Mouse (Mus musculus): Measurements from ENCODE around the gene Olfr263. TPM values are rescaled to one million over a fixed set of nuclear protein-coding genes. Genes with fewer than 3 reads are reported as not detected.

Olfr263 gene
- polyA plus RNA-seq, 1 experiment, result not detected

DNA sequence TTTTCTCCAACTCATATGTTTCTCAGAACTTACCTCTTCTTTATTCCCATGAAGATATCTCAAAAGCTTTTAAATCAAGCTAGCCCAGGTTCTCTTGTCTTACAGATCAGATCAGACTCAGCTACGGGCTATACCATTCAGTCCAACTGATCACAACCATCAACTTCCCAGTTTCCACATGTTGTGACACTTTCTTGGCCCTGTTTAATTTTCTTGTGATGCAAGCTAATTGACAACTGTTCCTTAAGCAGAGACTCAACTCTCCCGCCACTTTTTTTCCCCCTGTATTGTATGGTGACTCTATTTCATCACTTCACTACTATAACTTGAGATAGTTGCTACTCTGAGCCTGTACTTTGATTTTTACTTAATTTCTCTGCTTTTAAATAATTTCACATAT is 32.2 kb downstream of the Olfr263 start:
- H3K36me3 ChIP-seq (ENCODE audit: control insufficient read depth, insufficient read depth, low read length), result no peaks in the 10 kb centered on the region
- H3K27me3 ChIP-seq (ENCODE audit: control insufficient read depth, insufficient read depth, low read length), result 0 out of 2 replicates have a peak, but pooled peaks cover 3% of the 10 kb centered on the region
- no peak for DNase-seq (ENCODE audit: low read depth in 1 of 2, low spot score in 2 of 2)
- H3K4me3 ChIP-seq (ENCODE audit: extremely low read depth, insufficient read depth, insufficient read length), result no peak overlapping the region
- no peak overlapping the region for H3K27ac ChIP-seq (ENCODE audit: insufficient read depth, low read length)
- 31% methylated on average over 2 of the region's 2 CpGs for WGBS
- no peaks in the 10 kb centered on the region for H3K4me1 ChIP-seq (ENCODE audit: control insufficient read depth, insufficient read depth, insufficient read length)
- TF ChIP-seq CTCF (IDR thresholded peaks at IDR 0.05; ENCODE audit: extremely low read depth, insufficient read depth, insufficient read length, insufficient replicate concordance) (no peak), POLR2A (IDR thresholded peaks at IDR 0.05; ENCODE audit: low read depth, low read length) (no peak)

DNA sequence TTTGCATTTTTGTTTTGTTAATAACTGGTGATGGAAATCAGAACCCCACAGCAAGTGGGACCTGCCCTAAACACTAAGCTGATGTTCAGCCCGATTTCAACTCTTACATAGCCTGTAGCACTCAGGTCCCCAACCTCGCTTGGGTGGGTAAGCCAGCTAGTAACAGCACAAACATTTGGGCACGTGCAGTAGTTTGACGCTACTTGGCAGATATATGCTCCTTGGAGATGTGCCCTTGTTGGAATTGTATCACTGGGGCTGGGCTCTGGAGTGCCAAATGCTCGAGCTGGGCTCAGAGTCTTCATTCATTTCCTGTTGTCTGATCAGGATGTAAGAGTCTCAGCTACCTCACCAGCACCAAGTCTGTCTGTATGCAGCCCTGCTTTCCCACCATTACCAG is 33.2 kb downstream of the Olfr263 start:
- 76% methylated on average over 5 of the region's 5 CpGs for WGBS
- no peak overlapping the region for H3K4me3 ChIP-seq (ENCODE audit: extremely low read depth, insufficient read depth, insufficient read length)
- H3K36me3 ChIP-seq (ENCODE audit: control insufficient read depth, insufficient read depth, low read length), result no peaks in the 10 kb centered on the region
- H3K4me1 ChIP-seq (ENCODE audit: control insufficient read depth, insufficient read depth, insufficient read length), result no peaks in the 10 kb centered on the region
- TF ChIP-seq CTCF (IDR thresholded peaks at IDR 0.05; ENCODE audit: extremely low read depth, insufficient read depth, insufficient read length, insufficient replicate concordance) (no peak), POLR2A (IDR thresholded peaks at IDR 0.05; ENCODE audit: low read depth, low read length) (no peak)
- H3K27me3 ChIP-seq (ENCODE audit: control insufficient read depth, insufficient read depth, low read length), result 0 out of 2 replicates have a peak, but pooled peaks cover 2% of the 10 kb centered on the region
- DNase-seq (ENCODE audit: low read depth in 1 of 2, low spot score in 2 of 2), result no peak
- H3K27ac ChIP-seq (ENCODE audit: insufficient read depth, low read length), result no peak overlapping the region

DNA sequence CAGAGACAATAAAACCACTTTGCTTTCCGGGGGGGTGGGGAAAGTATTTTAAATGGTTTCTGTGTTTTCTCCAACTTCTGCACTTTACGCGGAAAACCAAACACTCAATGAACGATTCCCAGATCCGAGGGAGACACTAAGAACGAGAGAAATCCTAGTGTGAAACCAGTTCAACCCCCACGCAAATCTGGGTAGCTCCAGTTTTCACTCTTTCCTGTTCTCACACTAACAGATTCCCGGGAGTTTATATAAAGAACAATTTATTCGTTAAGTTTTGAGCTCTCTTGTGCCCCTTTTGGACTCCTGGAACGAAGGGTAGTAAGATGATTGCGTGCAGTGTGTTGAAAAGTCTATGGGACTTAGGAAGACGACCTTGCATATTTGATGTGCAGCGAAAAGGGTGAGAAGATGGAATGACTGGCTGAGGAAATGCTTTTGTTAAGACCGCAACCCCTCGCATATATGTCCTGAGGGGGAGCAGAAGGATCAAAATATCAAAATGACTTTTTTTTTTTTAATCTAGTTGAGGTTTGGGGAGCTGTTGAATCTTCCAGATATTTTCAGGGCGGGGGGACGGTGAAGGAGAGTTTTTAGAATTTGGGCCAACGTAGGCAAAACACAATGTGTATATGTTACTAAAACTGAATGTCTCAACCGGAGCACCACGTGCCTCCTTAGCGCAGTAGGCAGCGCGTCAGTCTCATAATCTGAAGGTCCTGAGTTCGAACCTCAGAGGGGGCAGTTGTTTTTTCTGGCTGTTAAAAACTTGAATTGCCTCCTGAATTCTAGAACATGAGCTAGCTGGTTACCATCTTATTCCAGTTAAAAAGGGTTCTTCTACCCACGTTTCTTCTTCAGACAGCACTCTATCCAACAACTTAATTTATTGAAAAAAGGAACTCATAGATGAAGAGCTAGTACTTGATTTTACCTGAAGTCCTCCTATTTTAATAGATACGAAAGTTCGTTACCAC is 37.8 kb downstream of the Olfr263 start:
- DNase-seq (ENCODE audit: low read depth in 1 of 2, low spot score in 2 of 2), result peak; percentile 73 to 75
- no peak for TF ChIP-seq POLR2A (IDR thresholded peaks at IDR 0.05; ENCODE audit: low read depth, low read length)
- no peak for TF ChIP-seq CTCF (IDR thresholded peaks at IDR 0.05; ENCODE audit: extremely low read depth, insufficient read depth, insufficient read length, insufficient replicate concordance)
- Histone ChIP-seq H3K36me3 (ENCODE audit: control insufficient read depth, insufficient read depth, low read length) (no peaks in the 10 kb centered on the region), H3K4me1 (ENCODE audit: control insufficient read depth, insufficient read depth, insufficient read length) (peaks cover 2% of the 10 kb centered on the region; the same call in 1 of the 2 replicates), H3K27me3 (ENCODE audit: control insufficient read depth, insufficient read depth, low read length) (no peaks in the 10 kb centered on the region), H3K27ac (ENCODE audit: insufficient read depth, low read length) (no peak overlapping the region), H3K4me3 (ENCODE audit: extremely low read depth, insufficient read depth, insufficient read length) (peak overlapping the region; percentile 38)
- WGBS, result 1% methylated on average over 27 of the region's 27 CpGs

DNA sequence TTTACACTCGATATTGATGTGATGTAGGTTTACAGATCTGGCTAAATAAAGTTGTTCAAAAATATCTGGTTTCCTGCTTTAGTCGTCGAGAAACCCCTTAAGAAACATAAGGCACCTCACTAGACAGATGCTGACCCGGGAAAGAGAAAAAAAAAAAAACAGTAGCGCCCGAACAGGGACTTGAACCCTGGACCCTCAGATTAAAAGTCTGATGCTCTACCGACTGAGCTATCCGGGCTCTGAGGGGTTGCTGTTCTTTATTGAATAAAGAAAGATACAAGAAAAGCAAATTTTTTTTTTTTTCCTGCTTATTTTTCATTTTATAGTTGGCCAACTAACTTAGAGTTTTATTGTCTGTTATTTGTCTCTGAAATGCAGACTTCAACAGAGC is 38.5 kb downstream of the Olfr263 start:
- DNase-seq (ENCODE audit: low read depth in 1 of 2, low spot score in 2 of 2), result no peak
- H3K27ac ChIP-seq (ENCODE audit: insufficient read depth, low read length), result no peak overlapping the region
- no peaks in the 10 kb centered on the region for H3K36me3 ChIP-seq (ENCODE audit: control insufficient read depth, insufficient read depth, low read length)
- peaks cover 2% of the 10 kb centered on the region; the same call in 1 of the 2 replicates for H3K4me1 ChIP-seq (ENCODE audit: control insufficient read depth, insufficient read depth, insufficient read length)
- TF ChIP-seq POLR2A (IDR thresholded peaks at IDR 0.05; ENCODE audit: low read depth, low read length) (no peak), CTCF (IDR thresholded peaks at IDR 0.05; ENCODE audit: extremely low read depth, insufficient read depth, insufficient read length, insufficient replicate concordance) (no peak)
- H3K4me3 ChIP-seq (ENCODE audit: extremely low read depth, insufficient read depth, insufficient read length), result peak overlapping the region; percentile 38; the same call in 1 of the 2 replicates
- no peaks in the 10 kb centered on the region for H3K27me3 ChIP-seq (ENCODE audit: control insufficient read depth, insufficient read depth, low read length)
- WGBS, result 0% methylated on average over 8 of the region's 8 CpGs

DNA sequence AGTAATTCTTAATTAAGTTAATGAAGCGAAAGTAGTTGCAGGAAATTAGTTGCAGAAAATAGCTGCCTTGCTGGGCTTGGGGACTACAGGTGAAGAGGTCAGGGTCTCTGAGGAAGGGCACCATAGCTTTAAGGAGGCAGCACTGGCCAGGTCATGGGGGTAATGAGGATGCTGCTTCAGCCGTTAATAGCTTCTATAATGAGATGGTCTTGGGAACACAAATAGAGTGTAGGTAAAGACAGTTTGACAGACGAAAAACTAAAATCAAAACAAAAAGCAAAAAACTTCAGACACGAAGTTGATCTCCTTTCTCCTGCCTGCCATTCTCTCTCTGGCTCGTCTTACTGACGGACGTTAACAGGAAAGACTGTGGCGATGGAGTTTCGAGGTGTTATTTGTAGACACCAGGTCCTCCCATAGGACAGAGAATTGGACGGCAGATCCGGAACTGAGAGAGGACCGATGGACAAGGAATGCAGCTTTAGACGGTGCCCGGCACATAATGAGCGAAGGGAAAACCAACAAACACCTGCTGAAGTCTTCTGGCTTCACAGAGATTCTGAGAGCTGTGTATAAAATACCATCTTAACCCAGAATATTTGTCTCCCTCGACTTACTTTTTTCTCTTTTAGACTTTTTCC is 39.1 kb downstream of the Olfr263 start:
- WGBS, result 1% methylated on average over 16 of the region's 16 CpGs
- Histone ChIP-seq H3K4me3 (ENCODE audit: extremely low read depth, insufficient read depth, insufficient read length) (peak overlapping the region; percentile 67), H3K4me1 (ENCODE audit: control insufficient read depth, insufficient read depth, insufficient read length) (peaks cover 2% of the 10 kb centered on the region; the same call in 1 of the 2 replicates), H3K27ac (ENCODE audit: insufficient read depth, low read length) (peak overlapping the region; percentile 27; the same call in 1 of the 2 replicates), H3K27me3 (ENCODE audit: control insufficient read depth, insufficient read depth, low read length) (no peaks in the 10 kb centered on the region), H3K36me3 (ENCODE audit: control insufficient read depth, insufficient read depth, low read length) (no peaks in the 10 kb centered on the region)
- TF ChIP-seq POLR2A (IDR thresholded peaks at IDR 0.05; ENCODE audit: low read depth, low read length) (no peak), CTCF (IDR thresholded peaks at IDR 0.05; ENCODE audit: extremely low read depth, insufficient read depth, insufficient read length, insufficient replicate concordance) (no peak)
- DNase-seq (ENCODE audit: low read depth in 1 of 2, low spot score in 2 of 2), result no peak

- under 1% methylated on average over 14 of the region's 14 CpGs for WGBS
Measured at GRCm38 (mm10) chr13:21169121-21169656, 39.8 kb downstream of the Olfr263 start.

More at GRCm38 (mm10) chr13:21169121-21169656, 39.8 kb downstream of the Olfr263 start:
- no peak for DNase-seq (ENCODE audit: low read depth in 1 of 2, low spot score in 2 of 2)
- Histone ChIP-seq H3K27me3 (ENCODE audit: control insufficient read depth, insufficient read depth, low read length) (no peaks in the 10 kb centered on the region), H3K27ac (ENCODE audit: insufficient read depth, low read length) (no peak overlapping the region), H3K4me1 (ENCODE audit: control insufficient read depth, insufficient read depth, insufficient read length) (peaks cover 2% of the 10 kb centered on the region; the same call in 1 of the 2 replicates), H3K4me3 (ENCODE audit: extremely low read depth, insufficient read depth, insufficient read length) (peak overlapping the region; percentile 67), H3K36me3 (ENCODE audit: control insufficient read depth, insufficient read depth, low read length) (no peaks in the 10 kb centered on the region)
- no peak for TF ChIP-seq CTCF (IDR thresholded peaks at IDR 0.05; ENCODE audit: extremely low read depth, insufficient read depth, insufficient read length, insufficient replicate concordance)
- no peak for TF ChIP-seq POLR2A (IDR thresholded peaks at IDR 0.05; ENCODE audit: low read depth, low read length)
